In the genomic region with DNA sequence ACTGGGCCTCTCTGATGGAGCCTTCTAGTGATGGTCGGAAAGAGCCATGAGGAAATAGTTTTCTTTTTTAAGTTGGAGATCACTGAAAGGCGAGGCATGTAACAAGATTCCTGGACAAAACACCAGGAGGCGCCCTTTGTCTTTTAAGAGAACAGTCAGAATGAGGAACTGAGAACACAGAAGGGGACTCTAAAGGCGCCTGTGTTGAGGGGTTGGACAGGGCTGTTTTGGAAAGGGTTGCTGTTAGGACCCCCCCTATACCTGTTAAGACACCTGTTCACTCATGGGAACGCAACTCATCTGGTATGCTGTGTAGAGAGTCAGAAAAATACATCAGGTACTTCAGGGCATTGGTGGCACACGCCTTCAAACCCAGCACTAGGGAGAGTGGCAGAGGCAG, we compare ENCODE assay signal across 8 mouse cellular contexts. TPM values are rescaled to one million over a fixed set of nuclear protein-coding genes. Genes with fewer than 3 reads are reported as not detected.
DNase-seq lines count a peak whose midpoint lies in the region; ATAC-seq lines count a peak whose summit lies in the region.

No protein-coding gene starts in this region.

- intact Hi-C loops in gastrocnemius, postnatal 36 days (cut with DNase I), result no loop called here

- no peaks in the 10 kb centered on the region for H3K27me3 ChIP-seq in embryonic facial prominence, embryonic 14.5 days (replicated peaks; ENCODE audit: control insufficient read depth, insufficient read depth, low read length)
- H3K27me3 ChIP-seq in liver, embryonic 11.5 days (replicated peaks; ENCODE audit: control insufficient read depth, insufficient read depth, low read length), result no peaks in the 10 kb centered on the region
- no peaks in the 10 kb centered on the region for H3K27me3 ChIP-seq in neural tube, embryonic 13.5 days

- peak; percentile 54 for DNase-seq in gastrocnemius, postnatal 10 days
- DNase-seq in gastrocnemius, postnatal 36 days, result no peak
- DNase-seq in 3T3-L1 (ENCODE audit: low read depth, low spot score), result peak; percentile 91
- peak; percentile 62 for DNase-seq in T-cell, adult 2 months (ENCODE audit: low spot score)
- peak; percentile 56 for DNase-seq in embryonic facial prominence, embryonic 14.5 days (ENCODE audit: low spot score)
- peak; percentile 32 for DNase-seq in liver, embryonic 11.5 days (ENCODE audit: low spot score)
- no peak for DNase-seq in yolk sac, embryonic 10.5 days (ENCODE audit: low spot score)

- H3K4me1 ChIP-seq in embryonic facial prominence, embryonic 14.5 days (ENCODE audit: control insufficient read depth, insufficient read depth, low read length), result peaks cover 8% of the 10 kb centered on the region
- H3K4me1 ChIP-seq in liver, embryonic 11.5 days (replicated peaks; ENCODE audit: control insufficient read depth, insufficient read depth, low read length), result peaks cover 16% of the 10 kb centered on the region
- H3K4me1 ChIP-seq in neural tube, embryonic 13.5 days (replicated peaks), result peaks cover 41% of the 10 kb centered on the region

- H3K9ac ChIP-seq in embryonic facial prominence, embryonic 14.5 days (ENCODE audit: low read depth, low read length), result no peak overlapping the region
- H3K9ac ChIP-seq in liver, embryonic 11.5 days (ENCODE audit: low read depth, low read length), result no peak overlapping the region
- no peak overlapping the region for H3K9ac ChIP-seq in neural tube, embryonic 13.5 days

- 63% methylated on average over 6 of the region's 6 CpGs for WGBS in embryonic facial prominence, embryonic 14.5 days
- 62% methylated on average over 6 of the region's 6 CpGs for WGBS in liver, embryonic 11.5 days
- WGBS in neural tube, embryonic 13.5 days, result 74% methylated on average over 6 of the region's 6 CpGs

- ATAC-seq in embryonic facial prominence, embryonic 14.5 days (ENCODE audit: low read depth), result no peak
- no peak for ATAC-seq in liver, embryonic 11.5 days (replicated peaks; ENCODE audit: low FRiP score)
- no peak for ATAC-seq in neural tube, embryonic 13.5 days (ENCODE audit: low read depth)

- H3K27ac ChIP-seq in embryonic facial prominence, embryonic 14.5 days (replicated peaks; ENCODE audit: low read depth, low read length), result no peak overlapping the region
- H3K27ac ChIP-seq in liver, embryonic 11.5 days (ENCODE audit: low read depth, low read length), result no peak overlapping the region
- H3K27ac ChIP-seq in neural tube, embryonic 13.5 days (replicated peaks), result no peak overlapping the region

- H3K9me3 ChIP-seq in embryonic facial prominence, embryonic 14.5 days (ENCODE audit: control insufficient read depth, low read length), result no peaks in the 10 kb centered on the region
- no peaks in the 10 kb centered on the region for H3K9me3 ChIP-seq in liver, embryonic 11.5 days (ENCODE audit: control insufficient read depth, low read length)
- H3K9me3 ChIP-seq in neural tube, embryonic 13.5 days, result no peaks in the 10 kb centered on the region

- H3K36me3 ChIP-seq in embryonic facial prominence, embryonic 14.5 days (ENCODE audit: control insufficient read depth, insufficient read depth, low read length), result peaks cover 48% of the 10 kb centered on the region
- peaks cover 33% of the 10 kb centered on the region for H3K36me3 ChIP-seq in liver, embryonic 11.5 days (ENCODE audit: control insufficient read depth, insufficient read depth, low read length)
- peaks cover 50% of the 10 kb centered on the region for H3K36me3 ChIP-seq in neural tube, embryonic 13.5 days

- no peak overlapping the region for H3K4me2 ChIP-seq in embryonic facial prominence, embryonic 14.5 days (ENCODE audit: low read depth, low read length)
- no peak overlapping the region for H3K4me2 ChIP-seq in liver, embryonic 11.5 days
- H3K4me2 ChIP-seq in neural tube, embryonic 13.5 days, result peak overlapping the region; percentile 81; the same call in 1 of the 2 replicates

- no peak overlapping the region for H3K4me3 ChIP-seq in embryonic facial prominence, embryonic 14.5 days (ENCODE audit: low read depth, low read length)
- H3K4me3 ChIP-seq in liver, embryonic 11.5 days (ENCODE audit: low read depth, low read length), result no peak overlapping the region
- H3K4me3 ChIP-seq in neural tube, embryonic 13.5 days, result no peak overlapping the region

RNA-seq across cellular contexts. Expression of gene Tmem116, which starts 1.7 kb away (rescaled TPM):
- 1 to 10 TPM; 6.4 to 7.1 TPM for total RNA-seq in gastrocnemius, postnatal 10 days (2021)
- total RNA-seq in gastrocnemius, postnatal 36 days (2021), result 1 to 10 TPM; 5.0 to 6.3 TPM
- polyA plus RNA-seq in embryonic facial prominence, embryonic 14.5 days (2014; fragmentation: Nextera tagmentation; extraction: Ambion mirVana), result 2.6 and 3.6 TPM in 2 replicates
- 1.1 and 2.6 TPM in 2 replicates for polyA plus RNA-seq in liver, embryonic 11.5 days (2014; fragmentation: Nextera tagmentation; extraction: Ambion mirVana)
- polyA plus RNA-seq in neural tube, embryonic 13.5 days (2015; fragmentation: Nextera tagmentation; extraction: Ambion mirVana), result 1.8 and 2.1 TPM in 2 replicates

RNA-seq across cellular contexts. Expression of gene Erp29, which starts 2.3 kb away (rescaled TPM):
- 10 to 100 TPM; 70.3 to 80.6 TPM for total RNA-seq in gastrocnemius, postnatal 10 days (2021)
- 10 to 100 TPM; 32.4 to 36.7 TPM for total RNA-seq in gastrocnemius, postnatal 36 days (2021)
- polyA plus RNA-seq in embryonic facial prominence, embryonic 14.5 days (2014; fragmentation: Nextera tagmentation; extraction: Ambion mirVana), result 157 and 159 TPM in 2 replicates
- polyA plus RNA-seq in liver, embryonic 11.5 days (2014; fragmentation: Nextera tagmentation; extraction: Ambion mirVana), result 168 and 175 TPM in 2 replicates
- 171 and 174 TPM in 2 replicates for polyA plus RNA-seq in neural tube, embryonic 13.5 days (2015; fragmentation: Nextera tagmentation; extraction: Ambion mirVana)

RNA-seq across cellular contexts. Expression of gene Naa25, which starts 52.2 kb away (rescaled TPM):
- total RNA-seq in gastrocnemius, postnatal 10 days (2021), result 10 to 100 TPM; 22.2 to 23.7 TPM
- total RNA-seq in gastrocnemius, postnatal 36 days (2021), result 10 to 100 TPM; 24.3 to 26.1 TPM
- polyA plus RNA-seq in embryonic facial prominence, embryonic 14.5 days (2014; fragmentation: Nextera tagmentation; extraction: Ambion mirVana), result 38.0 and 40.3 TPM in 2 replicates
- polyA plus RNA-seq in liver, embryonic 11.5 days (2014; fragmentation: Nextera tagmentation; extraction: Ambion mirVana), result 59.5 and 64.2 TPM in 2 replicates
- polyA plus RNA-seq in neural tube, embryonic 13.5 days (2015; fragmentation: Nextera tagmentation; extraction: Ambion mirVana), result 46.7 and 53.9 TPM in 2 replicates

RNA-seq across cellular contexts. Expression of gene Adam1b, which starts 53.3 kb away (rescaled TPM):
- not detected for total RNA-seq in gastrocnemius, postnatal 10 days (2021)
- not detected for total RNA-seq in gastrocnemius, postnatal 36 days (2021)
- 0.17 TPM in 1 of 2 replicates, not detected in the other for polyA plus RNA-seq in embryonic facial prominence, embryonic 14.5 days (2014; fragmentation: Nextera tagmentation; extraction: Ambion mirVana)
- polyA plus RNA-seq in liver, embryonic 11.5 days (2014; fragmentation: Nextera tagmentation; extraction: Ambion mirVana), result not detected in 2 replicates
- polyA plus RNA-seq in neural tube, embryonic 13.5 days (2015; fragmentation: Nextera tagmentation; extraction: Ambion mirVana), result not detected in 2 replicates

Comparison
In these comparisons a context has a peak if more than half of its experiments do, and no peak if none do; other contexts are left out.
1. DNase-seq: peak in gastrocnemius, postnatal 10 days (single experiment), 3T3-L1 (single experiment), T-cell, adult 2 months (single experiment), embryonic facial prominence, embryonic 14.5 days (single experiment) and liver, embryonic 11.5 days (single experiment); none in gastrocnemius, postnatal 36 days (0 of 2) and yolk sac, embryonic 10.5 days (single experiment).